Mouse (Mus musculus): ENCODE results near the gene Aes. TPM values are rescaled to one million over a fixed set of nuclear protein-coding genes. Genes with fewer than 3 reads are reported as not detected.

Aes gene
- polyA plus RNA-seq, 1 experiment from 2014 or later = 266 TPM

GRCm38 (mm10) chr10:81615486-81615885 is 56.2 kb downstream of the Aes start:
- Histone ChIP-seq H3K27ac (ENCODE audit: low read depth, low read length) (no peak overlapping the region), H3K9me3 (ENCODE audit: control insufficient read depth, low read length) (no peaks in the 10 kb centered on the region), H3K4me2 (ENCODE audit: low read depth) (no peak overlapping the region), H3K27me3 (ENCODE audit: control insufficient read depth, insufficient read depth, low read length) (no peaks in the 10 kb centered on the region), H3K9ac (ENCODE audit: low read length) (no peak overlapping the region), H3K4me1 (ENCODE audit: control insufficient read depth, insufficient read depth, low read length) (no peaks in the 10 kb centered on the region), H3K36me3 (ENCODE audit: control insufficient read depth, insufficient read depth, low read length) (no peaks in the 10 kb centered on the region), H3K4me3 (ENCODE audit: low read depth, low read length) (no peak overlapping the region)
- WGBS = 40% methylated on average over 6 of the region's 6 CpGs
- ATAC-seq (ENCODE audit: insufficient read depth, low FRiP score, low TSS enrichment) = no peak
- no peak for DNase-seq (ENCODE audit: low spot score)

Other genes with a start within 250 kb of the Aes start
- gene Cactin, start 238.4 kb upstream of the Aes start, polyA plus RNA-seq (2014; fragmentation: Nextera tagmentation; extraction: Ambion mirVana) = 39.4 and 46.2 TPM in 2 replicates
- gene Tbxa2r, start 230.8 kb upstream of the Aes start, polyA plus RNA-seq (2014; fragmentation: Nextera tagmentation; extraction: Ambion mirVana) = 1.8 and 2.9 TPM in 2 replicates
- not detected in 2 replicates for gene Gipc3, start 216.2 kb upstream of the Aes start, polyA plus RNA-seq (2014; fragmentation: Nextera tagmentation; extraction: Ambion mirVana)
- gene Hmg20b, start 209.0 kb upstream of the Aes start, polyA plus RNA-seq (2014; fragmentation: Nextera tagmentation; extraction: Ambion mirVana) = 104 and 110 TPM in 2 replicates
- gene Mfsd12, start 202.0 kb upstream of the Aes start, polyA plus RNA-seq (2014; fragmentation: Nextera tagmentation; extraction: Ambion mirVana) = 5.3 and 5.7 TPM in 2 replicates
- 0.20 and 0.50 TPM in 2 replicates for gene 4930404N11Rik, start 193.7 kb upstream of the Aes start, polyA plus RNA-seq (2014; fragmentation: Nextera tagmentation; extraction: Ambion mirVana)
- 112 and 120 TPM in 2 replicates for gene Fzr1, start 181.0 kb upstream of the Aes start, polyA plus RNA-seq (2014; fragmentation: Nextera tagmentation; extraction: Ambion mirVana)
- 64.1 and 76.1 TPM in 2 replicates for gene Dohh, start 175.1 kb upstream of the Aes start, polyA plus RNA-seq (2014; fragmentation: Nextera tagmentation; extraction: Ambion mirVana)
- 1.7 and 3.0 TPM in 2 replicates for gene Gm48551, start 175.0 kb upstream of the Aes start, polyA plus RNA-seq (2014; fragmentation: Nextera tagmentation; extraction: Ambion mirVana)
- 0.97 and 1.3 TPM in 2 replicates for gene Gm48552, start 170.5 kb upstream of the Aes start, polyA plus RNA-seq (2014; fragmentation: Nextera tagmentation; extraction: Ambion mirVana)
- 1.9 and 3.5 TPM in 2 replicates for gene Smim24, start 166.4 kb upstream of the Aes start, polyA plus RNA-seq (2014; fragmentation: Nextera tagmentation; extraction: Ambion mirVana)
- 16.8 TPM in 2 replicates for gene Nfic, start 103.9 kb upstream of the Aes start, polyA plus RNA-seq (2014; fragmentation: Nextera tagmentation; extraction: Ambion mirVana)
- gene Celf5, start 76.8 kb upstream of the Aes start, polyA plus RNA-seq (2014; fragmentation: Nextera tagmentation; extraction: Ambion mirVana) = 10.6 and 11.1 TPM in 2 replicates
- gene Ncln, start 63.1 kb upstream of the Aes start, polyA plus RNA-seq (2014; fragmentation: Nextera tagmentation; extraction: Ambion mirVana) = 66.2 and 74.2 TPM in 2 replicates
- gene S1pr4, start 59.4 kb upstream of the Aes start, polyA plus RNA-seq (2014; fragmentation: Nextera tagmentation; extraction: Ambion mirVana) = 0.45 and 0.58 TPM in 2 replicates
- 0.41 TPM in 2 replicates for gene Gna15, start 35.3 kb upstream of the Aes start, polyA plus RNA-seq (2014; fragmentation: Nextera tagmentation; extraction: Ambion mirVana)
- 74.6 and 78.8 TPM in 2 replicates for gene Gna11, start 14.3 kb upstream of the Aes start, polyA plus RNA-seq (2014; fragmentation: Nextera tagmentation; extraction: Ambion mirVana)
- 7.0 and 7.3 TPM in 2 replicates for gene Tle2, start 15.1 kb downstream of the Aes start, polyA plus RNA-seq (2014; fragmentation: Nextera tagmentation; extraction: Ambion mirVana)
- gene Tle6, start 41.6 kb downstream of the Aes start, polyA plus RNA-seq (2014; fragmentation: Nextera tagmentation; extraction: Ambion mirVana) = 6.4 and 7.0 TPM in 2 replicates
- gene BC025920, start 46.8 kb downstream of the Aes start, polyA plus RNA-seq (2014; fragmentation: Nextera tagmentation; extraction: Ambion mirVana) = 0.43 and 0.80 TPM in 2 replicates
- 45.7 and 46.6 TPM in 2 replicates for gene Sirt6, start 68.3 kb downstream of the Aes start, polyA plus RNA-seq (2014; fragmentation: Nextera tagmentation; extraction: Ambion mirVana)
- gene Ankrd24, start 69.1 kb downstream of the Aes start, polyA plus RNA-seq (2014; fragmentation: Nextera tagmentation; extraction: Ambion mirVana) = 4.0 and 4.6 TPM in 2 replicates
- 6.5 and 6.7 TPM in 2 replicates for gene Gm10778, start 89.6 kb downstream of the Aes start, polyA plus RNA-seq (2014; fragmentation: Nextera tagmentation; extraction: Ambion mirVana)
- 17.9 and 18.3 TPM in 2 replicates for gene Zfp433, start 145.3 kb downstream of the Aes start, polyA plus RNA-seq (2014; fragmentation: Nextera tagmentation; extraction: Ambion mirVana)
- 16.3 and 18.0 TPM in 2 replicates for gene Gm3055, start 211.7 kb downstream of the Aes start, polyA plus RNA-seq (2014; fragmentation: Nextera tagmentation; extraction: Ambion mirVana)